Mouse (Mus musculus) kidney, postnatal 14 days (tissue): ENCODE data around the gene Pcsk7.
A peak's percentile ranks its signal among the peaks of the same experiment; 100 is the strongest.

Experiments used
- DNase-seq: peaks from one replicate; pipeline ENCODE4 v3.0.0; 2022; ENCODE audit warnings: mixed read lengths

Pcsk7 gene

DNA sequence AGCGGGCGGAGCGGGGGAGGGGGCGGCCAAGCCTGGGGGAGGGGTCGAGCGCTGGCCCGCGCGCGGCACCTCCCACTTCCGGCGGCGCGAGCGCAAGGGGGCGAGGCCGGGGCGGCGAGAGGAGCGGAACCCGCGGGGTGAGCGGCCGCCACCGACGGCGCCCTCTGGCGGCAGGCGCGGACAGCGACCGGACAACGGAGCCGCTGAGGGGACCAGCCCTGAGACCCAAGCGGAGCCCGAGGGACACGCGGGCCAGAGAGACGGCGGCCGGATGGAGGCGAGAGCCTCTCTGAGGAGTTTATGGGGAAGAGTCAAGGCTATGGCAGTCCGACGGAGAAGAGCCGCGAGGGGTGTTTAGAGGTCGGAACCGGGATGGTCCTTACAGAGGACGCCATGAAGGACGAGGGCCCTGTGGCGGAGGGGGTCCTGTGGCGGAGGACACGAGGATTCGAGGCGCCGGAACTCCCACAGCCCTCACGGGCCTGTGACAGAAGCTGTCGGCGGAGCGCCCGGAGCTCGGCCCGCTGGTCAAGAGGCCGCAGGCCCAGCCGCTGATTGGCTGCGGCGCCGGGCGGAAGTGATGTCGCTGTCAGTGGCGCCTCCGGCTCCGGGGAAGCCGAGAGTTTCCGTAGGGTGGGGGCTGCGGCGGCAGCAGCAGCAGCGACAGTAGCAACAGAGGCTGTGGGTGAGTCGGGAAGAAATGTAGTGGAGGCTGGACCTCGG, at the start of gene Pcsk7, which contains the start of gene Rnf214:
TSS of gene Pcsk7 (plus strand) at position 143 of the 723 bp plus-strand sequence.
TSS of gene Rnf214 (minus strand) at position 557 of the 723 bp plus-strand sequence.
- peak; percentile 96 for DNase-seq

DNA sequence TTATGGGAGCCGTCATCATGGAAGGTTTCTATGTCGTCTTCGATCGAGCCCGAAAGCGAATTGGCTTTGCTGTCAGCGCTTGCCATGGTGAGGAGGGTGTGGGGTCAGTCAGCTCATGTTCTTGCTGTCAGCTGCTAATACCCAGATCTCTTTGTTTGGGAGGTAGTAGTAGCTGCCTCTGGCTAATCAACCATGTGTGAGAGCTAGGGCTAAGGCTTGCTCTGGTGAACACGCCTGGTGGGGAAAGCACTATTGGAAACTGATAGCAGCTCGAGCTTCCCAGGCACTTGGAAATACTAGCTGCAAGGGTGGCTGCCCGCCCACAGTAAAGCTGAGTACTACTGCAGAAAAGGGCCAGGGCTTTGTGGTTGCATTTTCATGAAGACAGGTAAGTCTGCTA, 46.9 kb upstream of the Pcsk7 start:
- DNase-seq, result no peak

DNA sequence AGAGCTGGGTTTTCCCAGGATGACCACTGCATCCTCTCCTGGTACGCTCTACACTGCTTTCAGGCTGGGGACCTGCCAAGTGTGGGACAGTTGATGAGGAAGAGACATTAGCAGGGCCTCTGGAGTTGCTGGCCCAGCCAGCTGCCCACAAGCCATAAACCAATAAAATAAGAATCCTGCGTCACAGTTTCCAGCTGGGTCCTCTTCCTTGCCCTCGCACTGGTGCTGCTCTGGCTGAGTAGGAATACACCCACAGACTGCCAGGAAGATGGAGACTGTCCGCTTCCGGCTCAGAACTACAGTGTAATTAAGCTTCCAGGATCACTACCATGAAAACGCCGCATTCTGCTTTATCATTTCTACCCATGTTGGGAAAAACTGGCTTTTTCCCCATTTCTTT, 44.5 kb upstream of the Pcsk7 start:
- peak; percentile 32 for DNase-seq

DNA sequence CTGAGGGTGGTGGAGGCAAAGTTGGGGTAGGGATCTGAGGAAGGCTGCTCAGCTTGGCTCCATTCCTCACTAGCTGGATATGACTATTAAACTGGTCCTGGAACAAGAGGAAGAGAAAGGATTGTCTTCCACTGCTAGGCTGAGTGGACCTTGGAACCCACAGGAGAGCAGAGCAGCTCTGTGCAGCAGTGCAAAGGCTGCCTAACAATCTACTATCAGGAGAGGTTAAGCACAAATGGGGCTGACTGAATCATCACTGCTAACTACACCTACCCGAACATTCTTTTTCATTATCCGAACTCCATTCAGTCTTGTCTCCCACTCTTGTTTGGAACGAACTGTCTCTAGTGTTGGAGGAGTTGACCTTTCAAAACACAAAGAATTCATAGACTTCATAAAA, 37.1 kb upstream of the Pcsk7 start:
- no peak for DNase-seq

DNA sequence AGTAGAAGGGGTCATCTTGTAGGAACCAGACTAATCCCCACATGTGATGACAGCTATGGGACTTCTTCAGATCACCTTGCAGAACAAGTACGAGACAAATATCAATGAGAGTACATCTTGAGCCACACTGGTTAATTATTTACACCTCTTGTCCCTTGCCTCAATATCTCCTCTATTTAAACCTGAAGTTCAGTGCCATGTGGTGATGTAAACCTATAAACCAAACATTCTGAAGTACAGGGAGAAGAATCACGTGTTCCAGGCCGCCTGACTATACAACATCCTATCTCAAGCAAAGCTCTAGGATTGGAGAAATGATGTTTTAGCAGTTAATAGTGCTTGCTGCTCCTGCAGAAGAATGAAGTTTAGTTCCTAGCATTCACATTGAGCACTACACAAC, 36.0 kb upstream of the Pcsk7 start:
- DNase-seq, result no peak

DNA sequence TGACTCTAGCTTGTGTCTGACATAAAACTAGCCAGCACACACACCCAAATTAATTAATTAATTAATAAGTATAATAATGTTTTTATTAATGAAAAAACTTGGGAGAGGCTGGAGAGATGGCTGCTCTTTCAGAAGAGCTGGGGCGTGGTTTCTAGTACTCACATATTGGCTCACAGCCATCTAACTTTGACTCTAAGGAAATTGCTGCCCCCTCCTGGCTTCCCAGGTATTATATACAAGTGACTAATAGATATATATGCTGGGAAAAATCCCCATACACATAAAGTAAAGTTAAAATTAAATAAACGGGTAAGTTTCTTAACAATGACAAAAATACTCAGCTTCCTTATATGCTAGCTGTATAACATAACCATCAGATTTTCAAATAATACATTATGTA, 28.4 kb upstream of the Pcsk7 start:
- peak; percentile 70 for DNase-seq

DNA sequence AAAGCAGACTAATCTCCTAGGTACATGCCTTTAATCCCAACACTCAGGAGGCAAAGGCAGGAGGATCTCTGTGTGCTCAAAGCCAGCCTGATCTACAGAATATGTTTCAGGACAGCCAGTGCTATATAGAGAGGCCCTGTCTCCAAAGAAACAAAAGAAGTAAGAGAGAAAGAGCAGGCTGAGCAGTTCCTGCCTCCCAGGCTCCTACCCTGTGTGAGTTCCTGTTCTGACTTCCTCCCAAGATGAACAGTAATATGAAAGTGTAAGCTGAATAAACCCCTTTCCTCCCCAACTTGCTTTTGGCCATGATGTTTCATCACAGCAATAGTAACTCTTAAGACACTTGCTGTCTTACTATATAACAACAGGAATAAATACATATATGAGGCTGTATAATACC, 12.6 kb upstream of the Pcsk7 start:
- DNase-seq, result no peak

DNA sequence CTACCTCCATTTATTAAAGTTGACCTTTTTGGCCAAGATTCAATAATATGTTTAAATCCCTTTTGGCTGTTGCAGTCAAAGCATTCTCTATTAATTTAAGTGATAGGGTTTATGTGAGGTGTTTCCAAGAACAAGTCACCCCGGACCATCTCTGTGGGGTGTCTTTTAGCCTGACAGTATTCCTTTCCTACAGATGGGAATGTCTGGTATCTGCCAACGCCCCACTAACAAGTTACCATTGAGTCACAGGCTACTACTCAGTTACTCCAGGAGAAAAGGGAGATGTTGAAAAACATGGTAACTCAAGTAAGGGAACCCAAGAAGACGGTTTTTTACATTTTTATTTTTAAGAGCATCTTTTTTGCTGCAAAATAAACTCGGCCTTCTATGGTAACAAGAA, 1.1 kb upstream of the Pcsk7 start:
- no peak for DNase-seq

DNA sequence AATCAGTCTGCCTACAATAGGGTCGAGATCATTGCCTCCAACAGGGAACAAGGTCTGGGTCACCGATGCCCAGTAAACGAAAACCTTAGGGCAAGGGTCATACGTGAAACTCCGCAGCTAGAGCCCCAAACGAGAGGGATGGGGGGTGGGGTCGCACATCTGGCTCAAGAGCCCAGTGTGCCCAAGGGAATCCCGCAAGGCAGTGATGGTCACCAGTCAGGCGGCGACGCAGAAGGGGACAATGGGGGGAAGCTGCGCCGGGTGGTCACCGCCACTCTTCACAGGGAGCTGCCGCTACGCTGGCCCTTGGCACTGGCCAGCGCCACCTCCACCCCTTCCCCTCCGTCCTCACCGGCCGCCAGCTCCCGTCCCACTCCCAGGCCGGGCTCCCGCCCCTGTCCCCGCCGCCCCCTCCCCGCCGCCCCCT, 473 bp upstream of the Pcsk7 start:
- peak; percentile 52 for DNase-seq

DNA sequence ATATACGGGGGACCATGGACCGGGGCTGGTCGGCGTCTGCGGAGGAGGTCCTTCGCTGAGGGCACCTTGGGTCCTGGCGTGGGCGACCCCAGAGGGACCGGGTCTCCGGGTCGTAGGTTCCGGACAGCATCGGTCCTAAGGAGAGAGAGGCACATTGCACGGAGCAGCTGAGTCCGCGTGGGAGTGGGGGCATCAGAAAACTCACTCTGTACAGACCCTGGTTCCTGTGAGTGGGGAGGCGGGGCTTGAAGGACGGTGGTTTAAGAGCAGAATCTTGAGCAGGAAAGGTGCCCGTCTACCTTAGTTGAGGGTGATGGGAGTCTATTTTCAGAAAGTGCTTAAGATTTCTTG, 756 bp downstream of the Pcsk7 start:
- DNase-seq, result no peak

DNA sequence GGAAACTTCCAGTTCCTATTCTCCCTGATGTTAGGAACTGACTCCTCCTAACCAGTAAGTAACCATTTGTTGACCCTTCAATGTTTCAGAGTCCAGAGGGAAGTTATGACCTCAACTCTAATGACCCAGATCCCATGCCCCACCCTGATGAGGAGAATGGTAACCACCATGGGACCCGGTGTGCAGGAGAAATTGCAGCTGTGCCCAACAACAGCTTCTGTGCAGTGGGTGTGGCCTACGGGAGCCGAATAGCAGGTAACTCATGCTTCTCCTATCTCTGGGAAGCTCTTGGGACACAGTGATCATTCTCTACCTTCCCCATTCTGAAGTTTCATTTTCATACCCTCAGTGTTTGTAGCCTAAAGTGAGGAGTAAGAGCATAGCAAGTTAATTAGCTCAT, 4.7 kb downstream of the Pcsk7 start:
- DNase-seq, result no peak

DNA sequence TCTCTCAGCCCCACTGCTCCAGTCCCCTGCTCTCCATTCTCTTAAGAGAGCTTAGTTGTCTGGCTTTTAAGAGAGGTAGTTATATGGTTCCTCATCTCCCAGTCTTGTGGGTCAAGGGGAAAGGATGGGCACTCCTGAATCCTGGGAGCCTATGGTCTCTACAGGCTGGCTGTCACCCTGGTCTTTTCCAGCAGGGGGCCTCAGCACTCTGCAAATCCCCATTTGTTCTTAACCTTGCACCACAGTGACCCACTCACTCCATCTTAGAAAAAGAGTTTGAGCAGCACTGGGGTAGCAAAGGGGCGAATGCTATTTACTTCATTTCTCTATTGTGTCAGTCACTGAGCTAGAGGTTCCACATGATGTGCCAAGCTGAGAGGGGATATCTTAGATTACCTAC, 5.4 kb downstream of the Pcsk7 start:
- peak; percentile 63 for DNase-seq

DNA sequence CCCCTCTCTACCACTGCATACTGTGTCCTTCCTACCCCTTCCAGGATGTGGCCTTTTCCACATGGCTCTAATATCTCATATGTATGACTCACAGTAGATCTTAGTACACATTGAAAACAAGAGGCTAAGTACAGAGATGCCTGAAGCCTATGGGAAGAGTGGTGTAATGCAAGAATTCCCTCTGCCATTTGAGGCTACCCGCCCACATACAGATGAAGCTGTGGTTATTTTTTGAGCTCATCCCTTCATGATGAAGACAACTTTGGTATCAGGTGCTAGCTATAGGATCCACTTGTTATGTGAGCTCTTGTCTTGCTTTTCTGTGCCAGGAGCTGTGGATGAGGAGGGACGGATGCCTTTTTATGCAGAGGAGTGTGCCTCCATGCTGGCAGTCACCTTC, 9.4 kb downstream of the Pcsk7 start:
- DNase-seq, result no peak

DNA sequence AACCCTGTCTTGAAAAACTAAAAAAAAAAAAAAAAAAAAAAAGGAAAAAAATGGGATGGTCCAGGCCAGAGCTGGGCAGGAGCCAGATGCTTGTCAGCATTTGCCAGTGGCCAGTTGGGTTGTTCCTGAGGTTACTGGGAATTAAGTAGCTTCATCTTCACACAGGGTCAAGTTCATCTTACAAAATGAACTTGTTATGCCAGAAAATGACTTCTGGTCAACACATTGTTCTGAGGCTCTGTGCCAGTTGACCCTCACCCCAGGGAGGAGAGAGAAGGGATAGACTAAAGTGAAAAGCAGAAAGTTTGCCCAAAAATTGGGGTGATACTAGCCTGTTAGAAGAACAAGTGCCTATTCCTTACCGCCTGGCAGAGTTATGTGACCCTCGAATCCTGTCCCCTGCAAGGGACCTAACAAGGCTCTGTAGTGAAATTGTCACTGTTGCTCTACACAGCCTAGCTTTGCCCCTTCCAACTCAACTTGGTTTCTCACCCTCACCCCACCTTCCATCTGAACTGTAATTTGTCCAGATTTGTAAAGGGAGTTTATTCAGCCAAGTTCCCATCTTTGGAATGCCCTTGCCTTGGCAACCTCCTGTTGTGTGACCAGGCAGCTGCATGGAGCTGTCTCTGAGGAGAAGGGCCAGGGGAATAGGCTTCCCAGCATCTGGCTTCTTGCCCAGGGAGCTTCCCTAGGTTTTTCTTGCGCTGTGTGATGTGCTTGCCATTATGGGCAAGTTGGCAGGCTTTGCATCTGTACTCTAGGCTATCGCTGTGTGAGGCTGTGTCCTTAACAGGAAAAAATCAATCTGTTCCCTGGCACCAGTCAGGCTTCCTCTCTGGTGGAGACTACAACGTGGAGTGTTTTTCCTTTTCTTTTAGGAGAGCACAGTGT, 11.0 kb downstream of the Pcsk7 start:
- peak; percentile 82 for DNase-seq

DNA sequence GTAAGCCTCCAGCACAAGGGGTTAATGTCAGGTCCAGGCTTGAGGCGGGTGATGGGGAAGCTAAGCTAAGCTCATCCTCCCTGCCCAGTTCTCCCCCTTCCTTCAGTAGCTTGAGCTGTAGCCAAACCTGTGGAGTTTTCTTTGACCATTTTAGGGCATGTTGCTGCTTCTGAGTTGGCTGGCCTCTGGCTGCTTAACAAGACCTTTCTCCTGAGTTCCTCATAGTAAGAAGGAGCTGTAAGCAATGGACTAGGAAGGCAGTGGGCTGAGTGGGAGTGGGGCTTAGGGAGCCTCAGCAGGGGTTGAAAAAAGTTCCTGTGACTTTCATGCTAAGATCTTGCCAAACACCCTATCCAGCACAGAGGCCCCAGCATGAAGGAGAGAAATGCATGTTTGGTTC, 13.6 kb downstream of the Pcsk7 start:
- DNase-seq, result no peak

DNA sequence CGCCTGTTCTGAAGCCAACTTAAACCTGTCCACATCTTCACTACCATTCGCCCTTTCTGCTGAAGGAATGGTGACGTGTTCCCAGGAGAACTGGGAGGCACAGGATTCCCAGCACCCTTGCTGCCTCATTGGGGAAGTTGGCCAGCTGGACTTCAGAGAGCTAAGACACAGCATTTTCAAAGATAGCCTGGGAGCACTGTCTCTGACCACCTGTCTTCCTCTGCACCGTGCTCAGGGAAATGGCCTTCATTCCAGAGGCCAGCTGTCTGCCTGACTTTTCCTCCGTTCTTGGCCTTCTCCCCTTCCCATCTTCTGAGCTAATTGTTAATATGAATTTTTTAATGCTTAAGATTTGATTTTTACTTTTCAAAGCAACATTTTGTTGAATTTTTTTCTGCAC, 23.0 kb downstream of the Pcsk7 start:
- no peak for DNase-seq

DNA sequence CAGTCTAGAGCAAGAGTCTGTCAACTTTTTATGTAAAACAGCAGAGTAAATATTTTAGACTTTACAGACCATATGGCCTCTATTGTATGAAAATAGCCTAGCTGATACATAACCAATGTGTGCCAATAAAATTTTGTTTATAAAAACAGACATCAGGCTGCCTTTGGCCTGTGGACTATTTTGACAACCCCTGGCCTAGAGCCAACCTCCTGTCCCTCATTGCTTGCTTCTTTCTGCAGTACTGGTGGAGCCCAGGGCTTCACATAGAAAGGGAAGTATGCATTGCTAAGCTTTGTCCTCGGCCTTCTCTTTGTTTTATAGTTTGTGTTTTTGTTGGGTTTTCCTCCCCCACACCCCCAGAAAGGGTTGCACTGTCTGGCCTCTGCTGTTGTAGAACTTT, 25.7 kb downstream of the Pcsk7 start:
- peak; percentile 48 for DNase-seq

DNA sequence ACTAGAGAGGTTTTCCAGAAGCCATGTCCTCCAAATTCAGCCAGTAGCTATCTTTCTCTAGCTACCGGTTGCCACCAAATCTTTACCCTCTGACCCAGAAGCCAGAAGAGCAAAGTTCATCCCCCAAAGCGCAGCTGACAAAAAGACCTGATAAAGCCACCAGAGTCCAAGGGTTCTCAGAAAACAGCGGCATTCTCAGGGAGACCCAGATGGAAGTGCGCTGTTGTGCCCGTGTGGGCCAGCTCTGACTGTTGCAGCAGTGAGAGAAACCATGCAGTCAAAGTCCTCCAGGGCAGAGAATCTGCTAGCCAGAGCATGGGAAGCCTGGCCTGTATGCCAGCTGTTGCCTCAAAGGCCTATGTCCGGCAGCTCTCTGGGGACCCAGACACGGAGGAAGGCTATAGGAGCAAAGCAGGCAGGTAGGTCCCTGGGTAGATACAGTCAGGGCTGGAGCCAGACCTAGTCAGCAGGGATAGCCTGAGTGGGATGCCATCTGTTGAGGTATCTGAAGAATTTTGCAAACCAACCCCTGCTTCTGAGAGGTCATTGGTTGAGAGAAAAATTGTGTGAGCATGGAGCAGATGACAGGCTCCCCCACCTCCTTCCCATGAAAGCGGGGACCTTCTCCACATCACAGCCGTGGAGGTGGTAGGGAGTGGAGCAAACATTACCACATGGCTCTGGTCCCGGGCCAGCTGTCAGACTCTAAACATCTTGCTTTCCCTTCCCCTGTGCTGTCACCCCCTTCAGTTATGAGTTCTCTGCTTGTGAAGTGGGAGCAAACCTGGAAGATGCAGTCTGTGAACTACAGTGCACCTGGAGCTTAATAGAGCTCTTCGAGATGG, 26.5 kb downstream of the Pcsk7 start:
- DNase-seq, result peak; percentile 37

DNA sequence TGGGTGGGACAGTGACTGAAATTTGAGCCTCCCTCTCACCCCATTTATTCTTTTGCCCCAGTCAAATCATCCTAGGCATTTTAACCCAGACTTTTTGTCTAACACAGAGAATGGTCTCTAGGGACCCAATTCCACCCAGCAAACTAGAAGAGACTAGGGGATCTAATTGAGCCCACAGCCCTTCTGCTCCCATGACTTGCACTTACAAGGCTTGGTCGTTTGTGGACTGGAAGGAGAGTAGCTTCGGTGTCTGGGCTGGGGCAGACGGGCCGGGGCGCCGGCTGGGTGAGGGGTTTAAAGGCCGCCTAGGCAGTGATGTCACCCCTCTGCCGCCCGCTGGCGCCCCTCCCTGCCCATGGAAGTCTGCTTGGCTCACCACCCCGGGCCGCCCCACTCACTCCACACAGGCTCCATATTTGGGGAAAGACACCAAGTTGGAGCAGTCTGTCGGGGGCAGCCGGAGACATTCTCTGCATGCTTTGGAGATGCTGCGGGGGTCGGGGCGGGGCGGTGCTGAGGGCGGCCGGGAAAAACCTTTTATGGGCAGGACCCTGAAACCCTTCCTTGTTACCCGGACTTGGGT, 29.4 kb downstream of the Pcsk7 start, which contains the start of gene Tagln:
TSS of gene Tagln (minus strand) at position 431 of the 583 bp plus-strand sequence.
- DNase-seq, result peak; percentile 73

DNA sequence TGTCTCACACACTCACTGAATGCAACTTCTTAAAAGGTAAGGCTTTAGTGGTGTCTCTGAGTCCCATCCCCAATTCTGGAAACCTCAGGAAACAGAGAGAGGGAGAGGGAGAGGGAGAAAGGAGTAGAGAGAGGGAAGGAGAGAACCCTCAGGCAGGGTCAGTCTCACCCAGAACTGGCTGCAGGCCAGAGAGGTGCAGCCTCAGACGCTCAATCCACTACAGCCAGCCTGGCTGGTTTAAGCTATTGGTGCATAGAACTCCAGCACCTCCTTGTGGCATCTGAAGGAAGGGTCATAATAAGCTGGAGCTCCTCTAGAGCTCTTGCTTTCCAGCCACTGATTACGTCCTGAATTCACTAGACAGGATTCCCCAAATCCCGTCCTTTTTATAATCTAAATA, 30.6 kb downstream of the Pcsk7 start:
- peak; percentile 88 for DNase-seq

DNA sequence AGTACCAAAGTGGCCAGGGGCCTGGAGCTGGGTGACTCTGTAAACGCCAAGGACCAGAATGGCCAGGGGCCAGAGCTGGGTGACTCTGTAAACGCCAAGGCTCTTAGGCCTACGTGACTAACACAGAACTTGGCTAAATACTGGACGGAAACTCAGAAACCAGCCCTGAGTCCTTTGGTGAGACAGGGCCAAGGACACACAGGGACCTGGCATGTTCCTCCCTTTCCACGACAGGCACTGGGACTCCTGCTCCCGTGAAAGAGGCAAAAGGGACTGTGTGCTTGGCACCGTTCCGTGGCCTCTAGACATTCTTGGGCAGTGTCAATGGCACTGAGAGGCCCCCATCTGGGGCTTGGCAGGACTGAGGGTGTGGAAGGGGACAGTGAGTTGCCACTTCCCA, 31.8 kb downstream of the Pcsk7 start:
- no peak for DNase-seq

DNA sequence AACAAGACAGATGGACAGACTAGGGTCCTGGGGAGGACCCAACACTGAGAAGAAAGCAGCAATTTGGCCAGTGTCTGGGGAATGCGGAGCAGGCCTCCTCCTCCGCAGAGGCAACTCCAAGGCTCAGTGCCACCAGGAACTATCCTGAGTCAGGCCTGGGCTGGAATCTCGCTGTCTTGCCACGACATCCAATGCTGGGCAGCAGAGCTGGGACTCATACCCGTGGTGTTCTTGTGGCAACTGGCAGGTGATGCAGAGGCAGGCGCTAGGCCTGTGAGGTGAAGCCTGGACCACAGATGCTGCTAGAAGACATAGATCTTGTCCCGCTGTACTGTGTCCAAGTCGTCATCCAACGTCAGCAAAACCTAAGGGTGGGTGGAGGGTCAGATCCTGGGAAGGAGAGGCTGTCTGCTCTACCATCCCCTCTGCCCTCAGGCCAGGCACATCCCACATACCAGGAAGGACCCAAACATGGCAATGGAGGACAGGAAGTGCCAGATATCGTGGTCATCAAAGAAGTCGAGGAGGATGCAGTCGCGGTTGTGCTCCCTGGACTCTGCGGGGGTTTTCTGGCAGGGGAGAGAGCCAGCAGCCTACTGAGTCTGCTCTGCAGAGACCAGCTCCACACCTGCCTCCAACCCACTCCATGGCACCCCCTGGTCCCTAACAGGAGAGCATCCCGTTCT, 32.8 kb downstream of the Pcsk7 start:
- no peak for DNase-seq
